Mouse (Mus musculus): ENCODE measurements around the gene Slc9a7.

Slc9a7 gene

DNA sequence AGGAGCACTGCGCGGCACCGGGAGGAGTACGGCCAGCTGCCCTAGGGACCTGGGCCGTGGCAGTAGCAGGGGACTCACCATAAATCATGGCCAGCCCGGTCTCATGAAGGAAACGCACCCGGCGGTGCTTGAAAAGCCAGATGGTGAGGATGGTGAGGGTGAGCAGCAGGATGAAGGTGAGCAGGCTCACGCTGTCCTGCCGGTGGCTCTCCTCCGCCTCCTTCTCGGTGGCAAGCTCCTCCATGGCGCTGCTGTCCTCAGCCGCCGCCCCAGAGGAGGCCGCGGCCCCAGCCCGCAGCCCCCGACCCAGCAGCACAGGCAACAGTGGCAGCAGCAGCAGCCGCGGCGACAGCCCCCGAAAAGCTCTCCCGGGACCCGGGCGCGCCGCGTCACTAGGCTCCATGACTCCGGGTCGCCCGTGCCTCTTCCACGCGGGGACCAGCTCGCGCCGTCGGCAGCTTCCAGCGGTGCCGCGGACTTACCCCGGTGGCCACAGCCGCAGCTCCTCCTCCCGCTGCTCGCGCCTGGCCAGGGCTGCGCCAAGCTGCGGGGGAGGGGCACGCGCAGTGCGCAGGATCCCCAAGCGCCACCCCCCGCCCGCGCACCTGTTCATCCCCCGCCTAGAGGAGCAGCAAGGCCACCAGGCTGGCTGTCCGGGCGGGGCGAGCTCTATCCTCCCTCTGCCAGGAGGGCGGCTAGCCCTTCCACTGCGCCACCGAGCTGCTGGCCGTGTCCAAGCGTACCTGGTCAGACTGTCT is at the start of gene Slc9a7:
Gene Slc9a7, minus strand, starts transcription at position 526 of the 758 bp plus-strand sequence.
- peak; percentile 86 for DNase-seq

- DNase-seq = peak; percentile 12
These were observed 44.1 kb upstream of the Slc9a7 start for GRCm38 (mm10) chrX:20335722-20336121.

- peak; percentile 35 for DNase-seq
These were observed 41.1 kb upstream of the Slc9a7 start for GRCm38 (mm10) chrX:20332756-20333155.

- no peak for DNase-seq
These were observed 15.6 kb upstream of the Slc9a7 start for GRCm38 (mm10) chrX:20307215-20307614.

DNA sequence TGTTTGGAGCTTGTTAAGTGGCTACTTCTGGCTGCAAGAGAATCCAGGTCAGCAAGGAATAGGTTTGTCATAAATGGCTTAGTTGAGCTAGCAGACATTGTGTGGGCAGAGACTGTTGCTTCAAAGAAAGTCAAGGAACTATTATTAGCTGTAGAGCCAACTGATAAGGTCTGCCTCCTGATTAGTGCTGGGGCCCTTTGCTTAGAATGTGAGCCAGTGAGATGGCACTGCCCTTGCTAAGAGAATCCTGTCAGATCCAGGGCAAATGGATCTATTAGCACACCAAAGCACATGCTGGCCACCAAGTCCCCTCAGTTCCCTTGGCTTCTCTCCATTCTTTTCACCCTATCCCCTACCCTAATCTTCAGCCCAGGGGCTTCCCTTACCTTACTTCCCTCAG is 14.3 kb upstream of the Slc9a7 start:
- no peak for DNase-seq

- DNase-seq = no peak
These were observed 11.7 kb upstream of the Slc9a7 start for GRCm38 (mm10) chrX:20303280-20303679.

- no peak for DNase-seq
These were observed 422 bp upstream of the Slc9a7 start for GRCm38 (mm10) chrX:20292040-20292417.

GRCm38 (mm10) chrX:20290715-20291114 is 892 bp downstream of the Slc9a7 start:
- DNase-seq = peak; percentile 12

DNA sequence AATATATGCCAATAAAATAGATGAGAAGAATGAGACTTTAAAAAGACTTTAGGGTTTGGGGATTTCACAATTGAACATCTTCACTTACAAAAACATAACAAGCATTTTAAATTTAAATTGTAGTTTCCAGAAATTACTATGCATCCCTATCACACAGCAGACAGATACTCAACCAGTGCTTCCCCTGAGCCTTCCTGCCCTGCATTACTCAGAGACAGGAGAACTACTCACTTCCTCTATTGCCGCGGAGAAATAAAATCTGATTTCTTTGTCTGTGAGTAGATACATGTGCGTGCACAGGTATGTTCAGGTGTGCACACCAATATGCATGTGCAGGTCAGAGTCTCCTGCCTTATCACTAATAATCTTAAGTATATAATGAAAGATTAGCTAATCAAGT is 2.9 kb downstream of the Slc9a7 start:
- DNase-seq = no peak

DNA sequence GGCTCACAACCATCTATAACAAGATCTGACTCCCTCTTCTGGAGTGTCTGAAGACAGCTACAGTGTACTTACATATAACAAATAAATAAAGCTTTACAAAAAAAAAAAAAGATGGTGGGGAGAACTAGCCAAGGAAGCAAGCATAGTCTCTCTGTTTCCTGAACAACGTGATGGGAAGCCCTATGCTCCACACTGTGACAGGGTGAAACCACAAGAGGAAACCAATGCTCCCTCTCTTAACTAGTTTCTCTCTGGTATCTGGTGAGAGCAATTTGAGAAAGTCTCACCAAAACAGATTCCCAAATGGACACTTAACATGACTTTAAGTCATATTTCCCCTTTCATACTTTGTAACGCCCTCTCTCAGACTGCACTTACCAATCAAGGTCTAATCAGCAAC is 5.4 kb downstream of the Slc9a7 start:
- no peak for DNase-seq

DNA sequence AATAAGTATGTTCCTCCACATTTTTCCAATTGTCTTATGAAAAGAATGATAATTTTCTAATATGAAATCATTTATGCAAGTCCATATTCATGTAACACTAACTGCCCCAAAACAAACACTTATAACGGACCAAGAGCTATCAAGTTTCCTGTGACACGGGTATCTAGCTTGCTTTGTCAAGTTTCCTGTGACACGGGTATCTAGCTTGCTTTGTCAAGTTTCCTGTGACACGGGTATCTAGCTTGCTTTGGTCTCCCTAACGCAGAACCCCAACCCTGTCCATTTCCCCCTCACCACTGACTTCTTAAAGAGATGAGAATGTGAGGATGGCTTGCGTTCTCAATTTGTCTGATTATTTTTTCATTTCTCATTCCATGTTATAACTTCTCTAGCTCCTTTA is 12.2 kb downstream of the Slc9a7 start:
- no peak for DNase-seq

DNA sequence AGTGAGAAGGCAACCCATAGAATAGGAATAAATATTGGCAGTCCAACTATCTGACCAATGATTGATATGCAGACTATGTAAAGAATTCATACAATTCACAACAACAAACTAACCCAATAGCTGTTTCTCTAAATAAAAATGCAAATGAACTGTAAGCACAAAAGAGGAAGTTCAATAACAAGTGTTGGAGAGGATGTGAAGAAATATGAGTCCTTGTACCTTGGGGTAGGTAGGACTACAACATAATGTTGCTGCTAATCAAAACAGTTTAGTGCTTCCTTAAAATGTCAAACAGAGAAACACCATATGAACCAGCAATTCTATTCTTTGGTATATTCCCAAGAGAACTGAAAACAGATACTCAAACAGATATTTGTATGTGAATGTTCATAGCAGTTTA is 17.8 kb downstream of the Slc9a7 start:
- DNase-seq = no peak

DNA sequence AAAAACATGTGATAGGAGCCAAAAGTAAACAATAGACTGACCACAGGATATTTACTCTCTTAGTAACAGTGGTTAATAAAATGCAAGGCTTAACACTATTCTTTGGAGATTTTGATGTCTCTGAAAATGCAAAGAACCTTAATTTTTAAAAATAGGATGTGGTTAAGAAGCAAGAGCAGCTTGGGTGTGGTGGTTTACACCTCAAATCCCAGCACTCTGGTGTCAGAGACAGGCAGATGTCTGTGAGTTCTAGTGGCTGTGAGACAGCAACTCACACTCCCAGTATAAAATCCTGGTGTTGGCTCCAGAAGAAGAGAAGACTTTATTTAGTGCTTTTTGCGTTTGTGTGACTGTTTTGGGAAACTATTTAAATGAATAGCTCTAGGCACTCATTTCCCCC is 19.6 kb downstream of the Slc9a7 start:
- DNase-seq = no peak

GRCm38 (mm10) chrX:20269980-20270379 is 21.6 kb downstream of the Slc9a7 start:
- DNase-seq = no peak

GRCm38 (mm10) chrX:20264370-20264769 is 27.2 kb downstream of the Slc9a7 start:
- DNase-seq = no peak

DNA sequence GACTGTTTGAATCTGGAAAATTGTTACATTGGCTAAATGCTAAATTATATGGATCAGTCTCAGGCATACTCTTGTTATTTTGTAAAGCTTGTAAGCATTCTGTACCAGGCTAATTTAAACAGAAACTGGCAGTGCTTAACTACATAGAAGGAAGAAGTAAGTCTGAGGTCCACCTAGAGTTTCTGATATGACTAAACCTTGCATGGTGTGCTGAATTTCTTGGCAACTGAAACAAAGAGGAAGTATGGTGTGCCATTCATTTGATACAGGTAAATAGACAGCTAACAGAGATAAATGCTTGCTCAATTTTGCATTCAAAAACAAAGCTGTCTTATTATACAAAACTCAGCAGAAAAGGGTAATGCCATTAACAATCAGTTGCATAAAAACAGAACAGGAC is 63.5 kb downstream of the Slc9a7 start:
- no peak for DNase-seq

GRCm38 (mm10) chrX:20221486-20221885 is 70.1 kb downstream of the Slc9a7 start:
- DNase-seq = no peak

GRCm38 (mm10) chrX:20185616-20186015 is 106.0 kb downstream of the Slc9a7 start:
- no peak for DNase-seq

GRCm38 (mm10) chrX:20176792-20177191 is 114.8 kb downstream of the Slc9a7 start:
- no peak for DNase-seq

DNA sequence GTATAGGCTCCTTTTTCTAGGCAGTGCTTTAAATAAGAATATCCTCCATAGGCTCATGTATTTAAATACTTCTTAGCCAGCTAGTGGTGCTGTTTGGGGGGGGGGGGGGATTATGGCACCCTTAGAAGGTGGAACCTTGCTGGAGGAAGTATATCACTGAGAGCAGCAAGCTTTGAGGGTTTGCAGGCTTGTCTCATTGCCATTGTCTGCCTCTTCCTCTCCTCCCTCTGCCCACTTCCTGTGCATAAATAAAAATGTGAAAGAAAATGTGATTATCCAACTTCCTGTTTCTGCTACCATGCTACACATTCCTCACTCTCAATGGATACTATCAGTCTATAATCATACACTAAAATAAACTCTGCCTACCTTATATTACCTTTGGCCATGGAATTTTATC is 123.2 kb downstream of the Slc9a7 start:
- no peak for DNase-seq

DNA sequence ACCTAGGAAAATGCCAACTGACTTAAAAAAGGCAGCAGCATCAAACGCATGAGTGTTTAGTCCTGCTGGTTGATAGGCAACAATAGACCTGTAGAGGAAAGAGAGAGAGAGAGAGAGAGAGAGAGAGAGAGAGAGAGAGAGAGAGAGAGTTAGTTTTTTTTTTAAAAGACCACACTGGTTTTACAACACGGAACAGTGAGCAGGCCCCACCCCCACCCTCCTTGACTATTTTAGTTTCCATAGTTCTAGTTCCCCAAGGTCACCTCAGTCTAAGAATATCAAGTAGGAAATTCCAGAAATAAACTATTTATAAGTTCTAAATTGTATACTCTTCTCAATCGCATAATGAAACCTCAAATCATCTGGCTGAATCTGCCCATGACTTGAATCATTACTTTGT is 126.6 kb downstream of the Slc9a7 start:
- no peak for DNase-seq

DNA sequence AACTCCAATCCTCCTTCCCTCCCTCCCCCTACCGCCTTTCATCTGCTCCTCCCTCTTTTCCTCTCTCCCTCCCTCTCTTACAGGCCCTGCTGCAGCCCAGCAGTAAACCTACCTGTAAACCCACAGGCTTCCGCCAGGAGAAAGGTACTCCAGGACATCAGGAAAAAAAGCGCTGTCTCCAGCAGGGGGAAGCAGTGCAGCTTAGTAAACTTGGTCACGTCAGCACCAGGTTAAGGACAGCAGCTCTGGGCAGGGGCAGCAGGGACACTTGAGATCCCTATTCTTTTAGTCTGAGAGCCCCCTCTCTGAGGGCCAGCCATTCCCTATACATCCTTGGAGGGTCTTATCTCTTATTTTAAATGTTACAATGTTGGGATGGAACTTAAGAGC is 129.3 kb downstream of the Slc9a7 start:
- peak; percentile 33 for DNase-seq

- DNase-seq = no peak
These were observed 129.8 kb downstream of the Slc9a7 start for GRCm38 (mm10) chrX:20161687-20162321.

- no peak for DNase-seq
These were observed 131.3 kb downstream of the Slc9a7 start for GRCm38 (mm10) chrX:20160301-20160700.

DNA sequence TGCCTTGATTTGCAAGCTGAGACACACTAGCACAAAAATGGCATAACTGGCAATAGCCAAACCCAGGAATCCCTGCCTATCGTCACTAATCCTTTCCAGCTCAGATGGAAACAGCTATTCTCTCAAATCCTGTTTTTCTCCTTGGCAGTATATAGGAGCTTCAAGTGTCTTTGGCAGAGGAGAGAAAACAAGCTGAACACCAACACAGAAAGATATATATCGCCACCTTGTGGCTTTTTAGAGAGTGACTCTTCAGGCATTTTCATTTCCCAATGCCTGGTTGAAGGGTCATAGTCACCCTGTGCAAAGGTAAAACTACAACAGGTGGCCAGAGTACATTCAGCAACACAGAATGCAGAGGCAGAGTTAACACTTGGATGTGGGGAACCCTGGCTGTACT is 134.1 kb downstream of the Slc9a7 start:
- DNase-seq = peak; percentile 19
